Mouse (Mus musculus) forebrain, postnatal 0 days (tissue): ENCODE measurements around the gene Xylt1. TPM values are rescaled to one million over a fixed set of nuclear protein-coding genes. Genes with fewer than 3 reads are reported as not detected.

Source experiments
- ATAC-seq: fragments of 200-750 bp; cut with Nextera tagmentation; 2 replicates; pipeline ENCODE4 v1.8.0; 2017; ENCODE audit warnings: mild to moderate bottlenecking, moderate library complexity
- DNase-seq: peaks from one replicate; pipeline ENCODE4 v3.0.0-alpha.2; 2015
- H3K27ac ChIP-seq: fragments of 300-500 bp; sonication (generic); 2 replicates; pipeline ENCODE4 v1.5.1; 2014; ENCODE audit warnings: low read depth, mild to moderate bottlenecking, antibody characterized with exemption, low read length, moderate library complexity, mixed read lengths
- H3K27me3 ChIP-seq: fragments of 300-500 bp; sonication (generic); 2 replicates; pipeline ENCODE4 v1.6.1; 2014; ENCODE audit warnings: mild to moderate bottlenecking, low read length, mixed read lengths; ENCODE audit not compliant: insufficient read depth
- H3K36me3 ChIP-seq: fragments of 300-500 bp; sonication (generic); 2 replicates; pipeline ENCODE4 v1.6.1; 2014; ENCODE audit warnings: mild to moderate bottlenecking, moderate library complexity; ENCODE audit not compliant: insufficient read depth
- H3K4me1 ChIP-seq: fragments of 300-500 bp; sonication (generic); 2 replicates; pipeline ENCODE4 v1.6.1; 2014; ENCODE audit warnings: antibody characterized with exemption; ENCODE audit not compliant: insufficient read depth
- H3K4me2 ChIP-seq: fragments of 300-500 bp; sonication (generic); 2 replicates; pipeline ENCODE4 v1.6.1; 2014; ENCODE audit warnings: low read depth, mild to moderate bottlenecking, moderate library complexity
- H3K4me3 ChIP-seq: fragments of 300-500 bp; sonication (generic); 2 replicates; pipeline ENCODE4 v1.5.1; 2014; ENCODE audit warnings: low read depth, low read length, mixed read lengths
- H3K9ac ChIP-seq: fragments of 300-500 bp; sonication (generic); 2 replicates; pipeline ENCODE4 v1.6.1; 2014; ENCODE audit warnings: mild to moderate bottlenecking
- H3K9me3 ChIP-seq: fragments of 300-500 bp; sonication (generic); 2 replicates; pipeline ENCODE4 v1.6.1; 2016; ENCODE audit warnings: low read length
- CTCF ChIP-seq: sonication (generic); IDR thresholded peaks from 2 replicates; pipeline ENCODE4 v1.5.1; 2016; ENCODE audit warnings: antibody characterized with exemption, control low read depth, low read depth
- WGBS: fragments of 180-500 bp; shearing (Covaris S2); extraction: QIAGEN DNeasy Blood & Tissue Kit; methylation state at CpG from one replicate; pipeline ENCODE4 v1.1.7; 2014; 5-methylcytosine and 5-hydroxymethylcytosine counted together
- polyA plus RNA-seq: library from polyadenylated mRNA; unstranded; fragments of >200 nt; fragmentation: Nextera tagmentation; extraction: Ambion mirVana; gene quantifications from 2 replicates; pipeline ENCODE4 v1.2.1, GENCODE M21; 2015
- total RNA-seq: library from RNA; depleted of rRNA; stranded (reverse); fragments of >200 nt; gene quantifications from 2 replicates; pipeline ENCODE4 v1.2.3, GENCODE M21; 2014

Gene Xylt1
- total and polyA plus RNA-seq, 2 experiments from 2014 or later = 2.6 to 14.0 TPM

DNA sequence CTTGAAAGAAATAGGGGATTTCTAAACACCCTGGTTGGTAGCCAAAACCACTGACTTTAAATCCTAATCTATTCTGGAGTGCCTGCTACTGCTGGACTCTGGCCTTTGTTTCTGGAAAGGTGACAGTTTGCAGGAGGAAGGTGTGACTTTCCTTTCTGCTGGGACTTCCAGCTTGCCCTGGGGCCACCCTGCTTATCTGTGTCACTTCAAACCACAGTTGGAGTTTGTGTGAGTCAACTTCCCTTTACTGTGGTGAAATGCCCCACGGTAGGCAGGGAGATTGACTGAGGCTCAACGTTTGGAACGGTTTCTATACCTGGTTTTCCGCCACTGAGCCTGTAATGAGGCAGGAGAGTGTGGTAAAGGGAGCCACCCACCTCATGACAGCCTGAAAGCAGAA, 13.2 kb downstream of the Xylt1 start:
- no peaks in the 10 kb centered on the region for H3K27me3 ChIP-seq
- H3K4me1 ChIP-seq = no peaks in the 10 kb centered on the region
- no peak overlapping the region for H3K9ac ChIP-seq
- H3K9me3 ChIP-seq = no peaks in the 10 kb centered on the region
- no peak overlapping the region for H3K4me2 ChIP-seq
- TF ChIP-seq CTCF = no peak
- DNase-seq (no peak), ATAC-seq (no peak)
- H3K4me3 ChIP-seq = no peak overlapping the region
- H3K27ac ChIP-seq = no peak overlapping the region
- WGBS = 73% methylated on average over 4 of the region's 4 CpGs
- no peaks in the 10 kb centered on the region for H3K36me3 ChIP-seq

DNA sequence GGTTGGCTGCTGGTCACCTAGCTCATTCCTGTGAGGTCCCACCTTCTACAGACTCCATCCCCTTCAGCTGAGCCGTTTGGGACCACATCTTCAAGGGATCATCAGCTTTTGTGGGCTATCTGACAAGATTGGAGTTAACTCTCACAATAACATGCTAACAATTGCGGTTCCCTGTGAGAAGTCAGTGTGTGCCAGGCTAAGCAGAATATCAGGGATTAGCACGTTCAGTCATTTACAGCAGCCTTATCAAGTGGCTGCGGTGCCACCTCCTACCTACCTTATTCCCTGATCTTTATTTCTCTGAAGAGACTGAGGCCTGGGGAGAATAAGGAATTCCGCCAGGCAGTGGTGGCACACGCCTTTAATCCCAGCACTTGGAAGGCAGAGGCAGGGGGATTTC, 13.6 kb downstream of the Xylt1 start:
- no peak overlapping the region for H3K4me2 ChIP-seq
- no peaks in the 10 kb centered on the region for H3K27me3 ChIP-seq
- 87% methylated on average over 6 of the region's 6 CpGs for WGBS
- no peak for ATAC-seq
- no peaks in the 10 kb centered on the region for H3K36me3 ChIP-seq
- no peaks in the 10 kb centered on the region for H3K4me1 ChIP-seq
- no peak overlapping the region for H3K9ac ChIP-seq
- no peak overlapping the region for H3K27ac ChIP-seq
- H3K9me3 ChIP-seq = no peaks in the 10 kb centered on the region
- no peak for TF ChIP-seq CTCF
- DNase-seq = no peak
- no peak overlapping the region for H3K4me3 ChIP-seq

GRCm38 (mm10) chr7:117395511-117395910, 14.7 kb downstream of the Xylt1 start:
- Histone ChIP-seq H3K27me3 (no peaks in the 10 kb centered on the region), H3K36me3 (no peaks in the 10 kb centered on the region), H3K9ac (no peak overlapping the region), H3K27ac (no peak overlapping the region), H3K4me1 (no peaks in the 10 kb centered on the region), H3K4me2 (no peak overlapping the region), H3K9me3 (no peaks in the 10 kb centered on the region), H3K4me3 (no peak overlapping the region)
- 55% methylated on average over 6 of the region's 6 CpGs for WGBS
- ATAC-seq (no peak), DNase-seq (no peak)
- no peak for TF ChIP-seq CTCF

- DNase-seq (no peak), ATAC-seq (no peak)
- H3K27ac ChIP-seq = no peak overlapping the region
- no peak overlapping the region for H3K9ac ChIP-seq
- no peak overlapping the region for H3K4me2 ChIP-seq
- H3K36me3 ChIP-seq = no peaks in the 10 kb centered on the region
- WGBS = 91% methylated on average over 6 of the region's 6 CpGs
- TF ChIP-seq CTCF = no peak
- H3K4me1 ChIP-seq = no peaks in the 10 kb centered on the region; the same call in 1 of the 2 replicates
- no peak overlapping the region for H3K4me3 ChIP-seq
- no peaks in the 10 kb centered on the region for H3K9me3 ChIP-seq
- no peaks in the 10 kb centered on the region for H3K27me3 ChIP-seq
Measured at GRCm38 (mm10) chr7:117397877-117398276, 17.1 kb downstream of the Xylt1 start.

GRCm38 (mm10) chr7:117399971-117400370, 19.2 kb downstream of the Xylt1 start:
- Histone ChIP-seq H3K4me2 (no peak overlapping the region), H3K9me3 (no peaks in the 10 kb centered on the region), H3K27ac (no peak overlapping the region), H3K27me3 (no peaks in the 10 kb centered on the region), H3K4me3 (no peak overlapping the region), H3K4me1 (no peaks in the 10 kb centered on the region; the same call in 1 of the 2 replicates), H3K36me3 (no peaks in the 10 kb centered on the region), H3K9ac (no peak overlapping the region)
- 87% methylated on average over 5 of the region's 5 CpGs for WGBS
- ATAC-seq (no peak), DNase-seq (no peak)
- no peak for TF ChIP-seq CTCF

DNA sequence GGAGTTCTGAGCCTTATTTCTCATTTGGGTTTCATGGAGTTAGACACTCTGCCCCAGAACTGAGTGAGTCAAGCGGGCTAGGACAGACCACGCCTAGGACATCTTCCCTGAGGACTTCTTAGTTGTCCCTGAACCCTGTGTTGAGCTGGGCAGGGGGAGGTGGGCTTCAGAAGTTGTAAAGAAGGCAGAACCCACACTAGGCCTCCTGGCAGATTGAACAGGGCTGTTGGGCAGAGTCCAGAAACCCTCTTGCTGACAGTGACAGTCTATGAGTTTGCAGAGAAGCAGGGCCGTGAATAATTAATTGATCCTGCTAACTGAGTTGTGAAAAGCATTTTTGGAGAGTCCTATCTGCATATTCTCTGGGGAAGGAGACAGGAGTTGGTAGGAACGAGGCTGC, 20.8 kb downstream of the Xylt1 start:
- ATAC-seq = no peak; the same call in 1 of the 2 replicates

DNA sequence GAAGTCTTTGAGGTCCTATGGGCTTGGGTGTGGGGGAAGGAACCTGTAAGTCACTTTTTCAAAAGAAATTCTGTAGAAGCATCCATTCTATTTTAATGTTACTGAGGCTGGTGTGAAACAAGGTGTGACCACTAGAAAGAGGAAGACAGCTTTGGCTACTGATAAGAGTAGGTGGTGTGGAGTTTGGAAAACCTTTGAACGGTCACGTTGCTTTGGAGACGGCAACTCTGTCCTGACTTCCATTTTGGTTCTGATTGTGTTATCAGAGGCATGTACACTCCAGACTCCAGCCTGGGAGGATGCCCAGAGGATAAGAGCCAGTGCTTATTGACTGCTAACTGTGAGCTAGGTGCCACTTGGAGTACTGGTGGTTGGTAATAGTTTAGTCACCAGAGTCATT, 25.6 kb downstream of the Xylt1 start:
- no peaks in the 10 kb centered on the region; the same call in 1 of the 2 replicates for H3K36me3 ChIP-seq
- no peak for DNase-seq

More for the DNA sequence above, 20.8 kb downstream of the Xylt1 start:
- no peak overlapping the region for H3K4me2 ChIP-seq
- 41% methylated on average over 4 of the region's 4 CpGs for WGBS
- H3K9ac ChIP-seq = no peak overlapping the region
- H3K27ac ChIP-seq = no peak overlapping the region
- no peaks in the 10 kb centered on the region for H3K36me3 ChIP-seq
- no peaks in the 10 kb centered on the region for H3K9me3 ChIP-seq
- no peak overlapping the region for H3K4me3 ChIP-seq
- H3K27me3 ChIP-seq = no peaks in the 10 kb centered on the region
- no peak for TF ChIP-seq CTCF
- DNase-seq = no peak
- H3K4me1 ChIP-seq = no peaks in the 10 kb centered on the region; the same call in 1 of the 2 replicates

More for the DNA sequence above, 25.6 kb downstream of the Xylt1 start:
- no peak overlapping the region for H3K9ac ChIP-seq
- no peak for TF ChIP-seq CTCF
- H3K27me3 ChIP-seq = no peaks in the 10 kb centered on the region
- 90% methylated on average over 3 of the region's 3 CpGs for WGBS
- ATAC-seq = no peak
- no peaks in the 10 kb centered on the region for H3K9me3 ChIP-seq
- no peak overlapping the region for H3K27ac ChIP-seq
- H3K4me3 ChIP-seq = no peak overlapping the region
- H3K4me1 ChIP-seq = no peaks in the 10 kb centered on the region; the same call in 1 of the 2 replicates
- H3K4me2 ChIP-seq = no peak overlapping the region
